Mouse (Mus musculus): Measurements from ENCODE around the gene Adsl.

DNA sequence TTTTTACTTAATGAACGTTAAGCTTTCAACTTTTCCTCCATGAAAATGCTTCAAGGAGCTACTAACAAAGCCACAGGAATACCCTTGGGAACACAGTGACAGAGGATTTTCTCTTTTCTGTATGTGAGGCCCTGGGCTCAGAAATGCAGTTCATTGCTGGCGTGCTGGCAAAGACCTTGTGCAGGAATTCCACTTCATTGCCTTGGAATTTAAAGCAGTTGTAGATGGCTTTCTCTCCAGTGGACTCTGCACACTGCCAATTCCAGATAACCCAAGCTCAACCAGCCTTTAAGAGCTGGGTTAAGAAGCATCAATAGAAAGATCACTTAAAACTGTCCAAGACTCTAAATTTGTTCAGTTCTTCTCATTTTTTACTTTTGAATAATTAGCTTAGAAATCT lies 32.4 kb upstream of the Adsl start:
- no peak for TF ChIP-seq CTCF (IDR thresholded peaks at IDR 0.05; ENCODE audit: insufficient read depth, low read depth, low read length)
- TF ChIP-seq POLR2A (IDR thresholded peaks at IDR 0.05; ENCODE audit: insufficient read depth, low read depth, low read length), result no peak
